Mouse (Mus musculus) testis, adult 2 months (tissue): Measurements from ENCODE around the gene Tpcn1. TPM values are rescaled to one million over a fixed set of nuclear protein-coding genes. Genes with fewer than 3 reads are reported as not detected.

Experiments
- H3K27ac ChIP-seq: fragments of 200-500 bp; 2 replicates; pipeline ENCODE4 v1.5.1; 2012; ENCODE audit warnings: low read depth, low read length; ENCODE audit not compliant: control insufficient read depth, insufficient read depth
- H3K27me3 ChIP-seq: fragments of 200-500 bp; 2 replicates; pipeline ENCODE4 v1.6.1; 2012; ENCODE audit warnings: mild to moderate bottlenecking, low read length, moderate library complexity; ENCODE audit not compliant: control insufficient read depth, insufficient read depth
- H3K36me3 ChIP-seq: fragments of 200-500 bp; 2 replicates; pipeline ENCODE4 v1.6.1; 2012; ENCODE audit warnings: mild to moderate bottlenecking, low read length; ENCODE audit not compliant: control insufficient read depth, insufficient read depth
- H3K4me1 ChIP-seq: fragments of 200-500 bp; 2 replicates; pipeline ENCODE4 v1.6.1; 2012; ENCODE audit warnings: low read length; ENCODE audit not compliant: control insufficient read depth, insufficient read depth
- H3K4me3 ChIP-seq: fragments of 200-500 bp; 2 replicates; pipeline ENCODE4 v1.5.1; 2012; ENCODE audit warnings: low read depth, mild to moderate bottlenecking, low read length, moderate library complexity, mixed read lengths; ENCODE audit not compliant: control insufficient read depth
- CTCF ChIP-seq: fragments of 200-500 bp; IDR thresholded peaks from 2 replicates; pipeline ENCODE4 v1.5.1; 2012; ENCODE audit warnings: low read depth, mild to moderate bottlenecking, inconsistent platforms, low read length, moderate library complexity; ENCODE audit not compliant: control insufficient read depth, insufficient read depth, insufficient replicate concordance
- POLR2A ChIP-seq: fragments of 200-500 bp; IDR thresholded peaks from 2 replicates; pipeline ENCODE4 v1.6.1; 2012; ENCODE audit warnings: low read depth, mild to moderate bottlenecking, inconsistent platforms, low read length, moderate library complexity; ENCODE audit not compliant: control insufficient read depth
- polyA plus RNA-seq: library from polyadenylated mRNA; depleted of rRNA; stranded (reverse); fragments of >200 nt; gene quantifications from 2 replicates; pipeline ENCODE4 v1.2.3, GENCODE M21; 2012; rRNA removed

Tpcn1 gene
- polyA plus RNA-seq, 1 experiment: 20.7 TPM

DNA sequence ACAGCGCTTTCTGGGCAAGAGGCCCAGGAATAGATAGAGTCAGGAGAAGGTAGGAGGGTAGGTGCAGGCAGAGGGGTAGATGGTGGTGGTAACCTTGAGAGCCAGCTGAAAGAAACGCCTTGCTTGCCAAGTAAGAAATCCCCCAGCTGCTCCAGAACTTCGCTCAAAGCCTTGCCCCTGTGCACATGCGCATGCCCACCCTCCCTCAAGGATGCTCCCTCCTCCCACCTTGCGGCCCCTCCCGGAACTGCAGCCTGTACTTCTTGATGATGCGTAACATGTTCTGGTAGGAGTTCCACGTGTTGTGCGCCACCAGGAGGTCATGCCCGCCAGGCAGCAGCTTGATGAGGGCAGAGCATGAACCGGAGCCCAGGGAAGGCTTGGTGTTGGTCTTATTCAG, 96.0 kb downstream of the Tpcn1 start:
- no peaks in the 10 kb centered on the region; the same call in 1 of the 2 replicates for H3K36me3 ChIP-seq
- no peak for TF ChIP-seq POLR2A
- peak; percentile 71; the same call in 1 of the 2 replicates for TF ChIP-seq CTCF
- peaks cover 4% of the 10 kb centered on the region; the same call in 1 of the 2 replicates for H3K4me1 ChIP-seq
- no peak overlapping the region for H3K27ac ChIP-seq
- H3K4me3 ChIP-seq: no peak overlapping the region
- no peaks in the 10 kb centered on the region for H3K27me3 ChIP-seq

DNA sequence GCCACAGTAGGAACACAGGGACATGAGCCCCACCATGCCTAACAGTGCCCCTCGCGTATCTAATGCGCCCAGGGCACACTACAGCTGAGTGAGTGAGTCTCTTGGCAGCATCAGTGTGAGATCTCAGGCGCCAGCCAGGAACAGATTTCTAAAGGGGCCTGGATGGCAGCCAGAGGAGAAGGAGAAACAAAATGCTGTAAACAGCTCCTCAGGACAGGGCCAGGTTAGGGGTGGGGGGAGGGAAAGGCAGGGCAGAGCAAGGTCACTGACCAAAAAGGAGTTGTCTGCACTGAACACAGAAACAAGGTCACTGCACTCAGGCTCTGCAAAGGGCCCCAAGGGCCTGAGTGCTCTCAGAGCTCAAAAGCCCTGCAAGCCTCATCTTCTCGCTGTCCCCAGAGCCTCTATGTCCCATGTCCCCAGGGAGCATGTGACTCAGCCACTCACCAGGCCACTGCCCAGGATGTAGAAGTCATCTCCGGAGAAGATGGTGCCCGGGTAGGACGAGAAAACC, 97.7 kb downstream of the Tpcn1 start:
- H3K27me3 ChIP-seq: no peaks in the 10 kb centered on the region
- H3K27ac ChIP-seq: no peak overlapping the region
- TF ChIP-seq POLR2A (no peak), CTCF (no peak)
- H3K4me3 ChIP-seq: no peak overlapping the region
- no peaks in the 10 kb centered on the region; the same call in 1 of the 2 replicates for H3K36me3 ChIP-seq
- H3K4me1 ChIP-seq: peaks cover 4% of the 10 kb centered on the region; the same call in 1 of the 2 replicates

DNA sequence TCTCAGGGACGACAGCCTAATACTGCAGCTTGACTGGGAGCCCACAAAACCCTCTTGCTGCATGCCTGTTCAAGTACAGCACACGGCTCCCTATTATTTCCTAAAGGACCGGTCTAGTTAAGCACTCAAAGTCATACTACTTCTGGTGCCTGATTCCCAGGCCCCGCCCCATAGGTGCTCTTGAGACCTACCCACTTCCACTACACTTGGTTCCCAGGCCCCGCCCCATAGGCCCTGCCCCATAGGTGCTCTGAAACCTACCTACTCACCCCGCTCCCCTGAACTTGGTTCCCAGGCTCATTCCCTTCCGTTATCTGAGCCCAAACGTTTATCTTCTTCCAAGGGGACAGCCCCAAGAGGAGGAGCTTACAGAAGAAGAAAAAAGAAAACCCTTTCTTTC, 100.6 kb downstream of the Tpcn1 start:
- Histone ChIP-seq H3K4me1 (peaks cover 2% of the 10 kb centered on the region; the same call in 1 of the 2 replicates), H3K27me3 (no peaks in the 10 kb centered on the region), H3K27ac (no peak overlapping the region), H3K36me3 (no peaks in the 10 kb centered on the region; the same call in 1 of the 2 replicates), H3K4me3 (no peak overlapping the region)
- TF ChIP-seq POLR2A (no peak), CTCF (no peak)

Other genes starting within 250 kb of the Tpcn1 start
- gene Lhx5, start 157.0 kb downstream of the Tpcn1 start, polyA plus RNA-seq: 0.10 and 0.14 TPM in 2 replicates
- 4.9 and 6.1 TPM in 2 replicates for gene Sdsl, start 115.9 kb downstream of the Tpcn1 start, polyA plus RNA-seq
- 0.75 and 1.1 TPM in 2 replicates for gene Sds, start 112.1 kb downstream of the Tpcn1 start, polyA plus RNA-seq
- gene Plbd2, start 85.0 kb downstream of the Tpcn1 start, polyA plus RNA-seq: 80.7 and 86.2 TPM in 2 replicates
- 3.2 and 3.4 TPM in 2 replicates for gene Slc8b1, start 77.5 kb downstream of the Tpcn1 start, polyA plus RNA-seq
- gene Iqcd, start 343 bp upstream of the Tpcn1 start, polyA plus RNA-seq: 77.3 and 85.9 TPM in 2 replicates
- 9.0 and 13.2 TPM in 2 replicates for gene Rita1, start 23.9 kb upstream of the Tpcn1 start, polyA plus RNA-seq
- gene Ddx54, start 24.1 kb upstream of the Tpcn1 start, polyA plus RNA-seq: 14.9 and 16.6 TPM in 2 replicates
- 6.4 and 7.8 TPM in 2 replicates for gene Cfap73, start 45.6 kb upstream of the Tpcn1 start, polyA plus RNA-seq
- 20.0 and 20.9 TPM in 2 replicates for gene Rasal1, start 60.1 kb upstream of the Tpcn1 start, polyA plus RNA-seq
- 38.6 and 46.0 TPM in 2 replicates for gene Dtx1, start 123.3 kb upstream of the Tpcn1 start, polyA plus RNA-seq
- 0.23 and 0.36 TPM in 2 replicates for gene Oas2, start 161.2 kb upstream of the Tpcn1 start, polyA plus RNA-seq
- 0.05 and 0.07 TPM in 2 replicates for gene Oas3, start 189.0 kb upstream of the Tpcn1 start, polyA plus RNA-seq
- 0.07 TPM in 1 of 2 replicates, not detected in the other for gene Oas1e, start 206.9 kb upstream of the Tpcn1 start, polyA plus RNA-seq
- 0.09 and 0.32 TPM in 2 replicates for gene Oas1c, start 223.8 kb upstream of the Tpcn1 start, polyA plus RNA-seq